Comparison of ENCODE assay signal across 25 mouse cellular contexts in the genomic region with DNA sequence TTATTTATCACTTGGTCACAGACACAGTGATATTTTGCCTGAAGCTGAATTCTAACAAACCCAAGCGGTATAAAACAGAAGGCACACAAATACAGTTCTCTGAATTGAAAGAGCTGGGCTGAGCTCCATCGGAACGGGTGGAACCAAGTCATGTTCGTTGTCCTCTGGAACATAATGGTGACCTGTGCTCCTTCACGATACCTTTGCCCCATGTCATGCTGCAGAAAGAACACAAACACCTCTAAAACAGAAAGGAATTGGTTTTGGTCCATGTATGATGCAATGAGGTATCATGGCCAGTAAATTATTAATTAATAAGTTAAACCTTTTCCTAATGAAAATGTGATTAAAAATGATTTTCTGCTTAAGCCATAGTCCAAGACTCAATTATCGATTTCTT. TPM values are rescaled to one million over a fixed set of nuclear protein-coding genes. Genes with fewer than 3 reads are reported as not detected.
DNase-seq lines count a peak whose midpoint lies in the region; ATAC-seq and TF ChIP-seq lines count a peak whose summit lies in the region.
"Had no signal": no experiment of that assay in that cellular context is flagged by ENCODE, and none has a peak within 500 bp of the region (broad histone marks: within the 10 kb centered on the region; RNA-seq: fewer than 3 reads in every experiment).

No protein-coding gene starts in this region.

- H3K9me3 ChIP-seq in liver, postnatal 0 days (ENCODE audit: low read length), result no peaks in the 10 kb centered on the region
- no peaks in the 10 kb centered on the region for H3K9me3 ChIP-seq in liver, embryonic 11.5 days (ENCODE audit: control insufficient read depth, low read length)
- H3K9me3 ChIP-seq: embryonic facial prominence, embryonic 10.5 days; embryonic facial prominence, embryonic 12.5 days; forebrain, embryonic 13.5 days; forebrain, embryonic 15.5 days; G1E had no signal

- peak; percentile 16 for DNase-seq in kidney, adult 2 months
- DNase-seq in kidney, postnatal 14 days, result no peak
- no peak for DNase-seq in layer of hippocampus, adult 2 months (ENCODE audit: low spot score in 2 of 2)
- no peak for DNase-seq in layer of hippocampus, adult 9-10 months (ENCODE audit: low spot score)
- no peak for DNase-seq in liver, postnatal 0 days
- DNase-seq in liver, embryonic 11.5 days (ENCODE audit: low spot score), result no peak
- DNase-seq: adrenal gland, adult 8-10 months; adrenal gland, postnatal 14 days; adrenal gland, postnatal 36 days; B cell, adult 2 months; cerebellum, adult 11-12 months; cerebellum, adult 2 months; cerebellum, adult 9-10 months; cerebellum, postnatal 10 days; cerebellum, postnatal 25 days had no signal

- TF ChIP-seq CTCF in kidney, adult 2 months (conservative IDR thresholded peaks at IDR 0.05; ENCODE audit: insufficient read depth, insufficient read length, low read depth, low read length), result no peak
- TF ChIP-seq CTCF in layer of hippocampus, adult 2 months (conservative IDR thresholded peaks at IDR 0.05), result peak; percentile 22
- TF ChIP-seq CTCF in liver, postnatal 0 days (IDR thresholded peaks at IDR 0.05; ENCODE audit: low read depth), result no peak

- H3K4me3 ChIP-seq in kidney, adult 2 months (ENCODE audit: insufficient read depth, low read depth, low read length), result no peak overlapping the region
- no peak overlapping the region for H3K4me3 ChIP-seq in layer of hippocampus, adult 2 months
- no peak overlapping the region for H3K4me3 ChIP-seq in liver, postnatal 0 days (ENCODE audit: low read depth, low read length)
- no peak overlapping the region for H3K4me3 ChIP-seq in liver, embryonic 11.5 days (ENCODE audit: low read depth, low read length)
- H3K4me3 ChIP-seq: embryonic facial prominence, embryonic 10.5 days; embryonic facial prominence, embryonic 12.5 days; forebrain, embryonic 13.5 days; forebrain, embryonic 15.5 days had no signal

- 66% methylated on average over 6 of the region's 6 CpGs for WGBS in kidney, adult 2 months
- WGBS in liver, postnatal 0 days (ENCODE audit: insufficient replicate concordance), result 68% methylated on average over 6 of the region's 6 CpGs
- 85% methylated on average over 6 of the region's 6 CpGs for WGBS in liver, embryonic 11.5 days

- H3K4me2 ChIP-seq in liver, postnatal 0 days (ENCODE audit: low read depth, low read length), result no peak overlapping the region
- no peak overlapping the region for H3K4me2 ChIP-seq in liver, embryonic 11.5 days
- H3K4me2 ChIP-seq: embryonic facial prominence, embryonic 12.5 days; forebrain, embryonic 13.5 days; forebrain, embryonic 15.5 days had no signal

- H3K27me3 ChIP-seq in kidney, adult 2 months (replicated peaks; ENCODE audit: control insufficient read depth, insufficient read depth, low read length), result no peaks in the 10 kb centered on the region; the same call in 1 of the 2 replicates
- H3K27me3 ChIP-seq in liver, postnatal 0 days (ENCODE audit: insufficient read depth, low read length), result no peaks in the 10 kb centered on the region
- no peaks in the 10 kb centered on the region for H3K27me3 ChIP-seq in liver, embryonic 11.5 days (replicated peaks; ENCODE audit: control insufficient read depth, insufficient read depth, low read length)
- H3K27me3 ChIP-seq: CH12.LX; embryonic facial prominence, embryonic 12.5 days; forebrain, embryonic 13.5 days; forebrain, embryonic 15.5 days had no signal

- no peak overlapping the region for H3K27ac ChIP-seq in kidney, adult 2 months (ENCODE audit: insufficient read depth, low read depth, low read length)
- no peak overlapping the region for H3K27ac ChIP-seq in layer of hippocampus, adult 2 months
- H3K27ac ChIP-seq in liver, postnatal 0 days (ENCODE audit: low read depth), result no peak overlapping the region
- no peak overlapping the region for H3K27ac ChIP-seq in liver, embryonic 11.5 days (ENCODE audit: low read depth, low read length)
- H3K27ac ChIP-seq: embryonic facial prominence, embryonic 10.5 days; embryonic facial prominence, embryonic 12.5 days; forebrain, embryonic 13.5 days; forebrain, embryonic 15.5 days had no signal

- no peak for TF ChIP-seq EP300 in liver, postnatal 0 days (IDR thresholded peaks at IDR 0.05; ENCODE audit: low read depth)

- no peak overlapping the region for H3K9ac ChIP-seq in liver, postnatal 0 days (replicated peaks)
- H3K9ac ChIP-seq in liver, embryonic 11.5 days (ENCODE audit: low read depth, low read length), result no peak overlapping the region
- H3K9ac ChIP-seq: embryonic facial prominence, embryonic 12.5 days; forebrain, embryonic 13.5 days; forebrain, embryonic 15.5 days had no signal

- H3K36me3 ChIP-seq in kidney, adult 2 months (ENCODE audit: control insufficient read depth, insufficient read depth, low read length), result no peaks in the 10 kb centered on the region
- no peaks in the 10 kb centered on the region for H3K36me3 ChIP-seq in liver, postnatal 0 days (replicated peaks; ENCODE audit: insufficient read depth, low read length)
- H3K36me3 ChIP-seq in liver, embryonic 11.5 days (ENCODE audit: control insufficient read depth, insufficient read depth, low read length), result no peaks in the 10 kb centered on the region
- H3K36me3 ChIP-seq: embryonic facial prominence, embryonic 10.5 days; embryonic facial prominence, embryonic 12.5 days; forebrain, embryonic 15.5 days; G1E had no signal

- no peaks in the 10 kb centered on the region for H3K4me1 ChIP-seq in kidney, adult 2 months (ENCODE audit: control insufficient read depth, insufficient read depth, low read length)
- no peaks in the 10 kb centered on the region for H3K4me1 ChIP-seq in liver, postnatal 0 days (ENCODE audit: insufficient read depth)
- H3K4me1 ChIP-seq in liver, embryonic 11.5 days (replicated peaks; ENCODE audit: control insufficient read depth, insufficient read depth, low read length), result no peaks in the 10 kb centered on the region
- H3K4me1 ChIP-seq: embryonic facial prominence, embryonic 10.5 days; embryonic facial prominence, embryonic 12.5 days; forebrain, embryonic 13.5 days; forebrain, embryonic 15.5 days had no signal

- TF ChIP-seq POLR2A in kidney, adult 2 months (IDR thresholded peaks at IDR 0.05; ENCODE audit: low read depth, low read length), result no peak

- ATAC-seq in liver, postnatal 0 days, result peak; percentile 55; the same call in 1 of the 2 replicates
- ATAC-seq in liver, embryonic 11.5 days (replicated peaks; ENCODE audit: low FRiP score), result no peak
- ATAC-seq: activated CD4-positive, CD25-positive, alpha-beta regulatory T cell, adult 4 months; CD4-positive, CD25-positive, alpha-beta regulatory T cell, adult 4 months; forebrain, embryonic 13.5 days; forebrain, embryonic 15.5 days; Patski had no signal

RNA-seq across cellular contexts. Expression of a gene that starts 11.3 kb away (rescaled TPM):
- polyA plus RNA-seq in kidney, adult 2 months (2012; rRNA removed), result 0.05 and 0.15 TPM in 2 replicates
- total RNA-seq in layer of hippocampus, adult 2 months (2021), result under 1 TPM; 0.15 to 0.56 TPM
- 0.07 and 0.09 TPM in 2 replicates for polyA plus RNA-seq in liver, postnatal 0 days (2015; fragmentation: Nextera tagmentation; extraction: Ambion mirVana)
- not detected in 2 replicates for polyA plus RNA-seq in liver, embryonic 11.5 days (2014; fragmentation: Nextera tagmentation; extraction: Ambion mirVana)
- total RNA-seq: CH12.LX had no signal
- polyA plus RNA-seq: CD4-positive, CD25-positive, alpha-beta regulatory T cell, adult 4 months; embryonic facial prominence, embryonic 10.5 days; embryonic facial prominence, embryonic 12.5 days; forebrain, embryonic 11.5 days; G1E; Patski had no signal

RNA-seq across cellular contexts. Expression of a gene that starts 50.7 kb away (rescaled TPM):
- 50.6 and 72.5 TPM in 2 replicates for polyA plus RNA-seq in kidney, adult 2 months (2012; rRNA removed)
- 100 to 1,000 TPM; 106 to 108 TPM for total RNA-seq in layer of hippocampus, adult 2 months (2021)
- 87.6 and 95.6 TPM in 2 replicates for polyA plus RNA-seq in liver, postnatal 0 days (2015; fragmentation: Nextera tagmentation; extraction: Ambion mirVana)
- polyA plus RNA-seq in liver, embryonic 11.5 days (2014; fragmentation: Nextera tagmentation; extraction: Ambion mirVana), result 139 and 157 TPM in 2 replicates
